Mouse (Mus musculus) lung, embryonic 15.5 days (tissue): ENCODE data around the gene Rbms2. TPM values are rescaled to one million over a fixed set of nuclear protein-coding genes. Genes with fewer than 3 reads are reported as not detected.

Experiments used
- ATAC-seq: fragments of 200-750 bp; cut with Nextera tagmentation; 2 replicates; pipeline ENCODE4 v1.8.0; 2017; ENCODE audit warnings: moderate number of reproducible peaks, borderline replicate concordance; ENCODE audit not compliant: low FRiP score, low TSS enrichment; ENCODE audit errors: extremely low read depth
- H3K27ac ChIP-seq: fragments of 300-500 bp; sonication (generic); 2 replicates; pipeline ENCODE4 v1.5.1; 2015; ENCODE audit warnings: moderate library complexity, mild to moderate bottlenecking, inconsistent platforms
- H3K27me3 ChIP-seq: fragments of 300-500 bp; sonication (generic); 2 replicates; pipeline ENCODE4 v1.6.1; 2015; ENCODE audit warnings: inconsistent platforms
- H3K36me3 ChIP-seq: fragments of 300-500 bp; sonication (generic); 2 replicates; pipeline ENCODE4 v1.6.1; 2015; ENCODE audit warnings: inconsistent platforms
- H3K4me1 ChIP-seq: fragments of 300-500 bp; sonication (generic); 2 replicates; pipeline ENCODE4 v1.6.1; 2015; ENCODE audit warnings: inconsistent platforms
- H3K4me2 ChIP-seq: fragments of 300-500 bp; sonication (generic); 2 replicates; pipeline ENCODE4 v1.6.1; 2015; ENCODE audit warnings: inconsistent platforms, mild to moderate bottlenecking, moderate library complexity
- H3K4me3 ChIP-seq: fragments of 300-500 bp; sonication (generic); 2 replicates; pipeline ENCODE4 v1.5.1; 2015; ENCODE audit warnings: mild to moderate bottlenecking, inconsistent platforms
- H3K9ac ChIP-seq: fragments of 300-500 bp; sonication (generic); 2 replicates; pipeline ENCODE4 v1.6.1; 2015; ENCODE audit warnings: inconsistent platforms
- H3K9me3 ChIP-seq: fragments of 300-500 bp; sonication (generic); 2 replicates; pipeline ENCODE4 v1.6.1; 2016; ENCODE audit warnings: inconsistent platforms
- WGBS: fragments of 180-500 bp; shearing (Covaris S2); methylation state at CpG from one replicate; pipeline ENCODE4 v1.1.7; 2015; 5-methylcytosine and 5-hydroxymethylcytosine counted together
- microRNA counts: library from miRNA; unstranded; fragments of <30 nt; microRNA quantifications from one replicate; lab custom pipeline; 2016
- microRNA-seq: library from miRNA; unstranded; fragments of <30 nt; microRNA quantifications from one replicate; pipeline ENCODE4, GENCODE M21; 2016
- polyA plus RNA-seq: library from polyadenylated mRNA; unstranded; fragments of >200 nt; fragmentation: Nextera tagmentation; extraction: Ambion mirVana; gene quantifications from 2 replicates; pipeline ENCODE4 v1.2.1, GENCODE M21; 2015

Rbms2 gene
- polyA plus RNA-seq, 1 experiment from 2014 or later, result 34.9 TPM

DNA sequence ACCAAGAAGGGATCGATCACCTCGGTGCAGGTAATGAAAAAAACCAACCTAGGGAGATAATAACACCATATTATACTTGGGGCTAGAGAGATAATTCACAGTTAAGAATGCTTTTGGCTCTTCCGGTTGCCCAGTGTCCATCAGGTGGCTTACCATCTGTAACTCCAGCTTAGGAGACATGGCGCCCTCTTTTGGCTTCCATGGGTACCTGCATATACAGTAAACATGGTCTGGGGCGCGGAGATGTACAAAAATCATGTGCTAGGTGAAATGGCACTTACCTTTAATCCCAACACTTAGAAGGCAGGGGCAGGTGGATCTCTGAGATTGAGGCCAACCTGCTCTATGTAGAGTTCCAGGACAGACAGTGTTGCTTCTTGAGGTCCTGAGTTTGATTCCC, 93.7 kb downstream of the Rbms2 start:
- H3K4me2 ChIP-seq, result no peak overlapping the region
- no peak overlapping the region for H3K9ac ChIP-seq
- peaks cover 62% of the 10 kb centered on the region for H3K36me3 ChIP-seq
- 71% methylated on average over 6 of the region's 6 CpGs for WGBS
- no peaks in the 10 kb centered on the region for H3K27me3 ChIP-seq
- no peak overlapping the region for H3K27ac ChIP-seq
- H3K9me3 ChIP-seq, result no peaks in the 10 kb centered on the region
- no peak for ATAC-seq
- peaks cover 33% of the 10 kb centered on the region for H3K4me1 ChIP-seq
- no peak overlapping the region for H3K4me3 ChIP-seq

DNA sequence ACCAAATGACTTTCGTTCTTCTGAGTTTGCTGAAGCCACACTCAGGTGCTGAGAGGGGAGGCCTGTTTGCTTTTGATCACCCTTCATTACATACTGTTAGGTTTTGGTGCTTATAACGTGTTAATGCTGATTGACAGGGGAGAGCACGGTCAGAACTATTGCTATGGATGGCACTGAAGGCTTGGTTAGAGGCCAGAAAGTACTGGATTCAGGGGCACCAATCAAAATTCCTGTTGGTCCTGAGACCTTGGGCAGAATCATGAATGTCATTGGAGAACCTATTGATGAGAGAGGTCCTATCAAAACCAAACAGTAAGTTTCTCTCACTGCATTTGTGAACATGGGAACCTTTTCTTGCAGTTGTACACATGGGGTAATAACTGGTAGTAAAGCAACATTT, 95.9 kb downstream of the Rbms2 start:
- peak overlapping the region; percentile 92 for H3K9ac ChIP-seq
- peak overlapping the region; percentile 73 for H3K4me2 ChIP-seq
- H3K27ac ChIP-seq, result peak overlapping the region; percentile 60; the same call in 1 of the 2 replicates
- peak overlapping the region; percentile 76 for H3K4me3 ChIP-seq
- no peaks in the 10 kb centered on the region for H3K27me3 ChIP-seq
- 0% methylated on average over 3 of the region's 3 CpGs for whole genome bisulfite sequencing
- H3K36me3 ChIP-seq, result peaks cover 45% of the 10 kb centered on the region
- ATAC-seq, result no peak
- peaks cover 24% of the 10 kb centered on the region for H3K4me1 ChIP-seq
- H3K9me3 ChIP-seq, result no peaks in the 10 kb centered on the region

DNA sequence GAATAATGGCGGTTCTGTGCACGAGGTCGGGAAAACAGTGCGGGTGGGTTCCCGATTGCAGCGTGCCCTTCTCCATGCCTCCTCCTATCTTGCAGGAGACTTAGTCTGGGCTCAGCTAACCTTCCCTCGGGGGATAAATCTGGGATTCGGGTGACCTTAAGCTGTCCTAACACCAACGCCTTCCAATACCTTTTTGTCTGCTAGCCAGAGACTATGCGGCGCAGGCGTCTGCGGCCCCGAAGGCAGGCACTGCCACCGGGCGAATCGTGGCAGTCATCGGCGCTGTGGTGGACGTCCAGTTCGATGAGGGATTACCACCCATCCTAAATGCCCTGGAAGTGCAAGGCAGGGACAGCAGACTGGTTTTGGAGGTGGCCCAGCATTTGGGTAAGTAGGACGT, 96.4 kb downstream of the Rbms2 start:
- H3K4me2 ChIP-seq, result peak overlapping the region; percentile 73
- no peaks in the 10 kb centered on the region for H3K27me3 ChIP-seq
- H3K9ac ChIP-seq, result peak overlapping the region; percentile 92
- H3K9me3 ChIP-seq, result no peaks in the 10 kb centered on the region
- H3K36me3 ChIP-seq, result peaks cover 40% of the 10 kb centered on the region
- WGBS, result under 1% methylated on average over 22 of the region's 22 CpGs
- peak overlapping the region; percentile 60 for H3K27ac ChIP-seq
- ATAC-seq, result no peak
- H3K4me3 ChIP-seq, result peak overlapping the region; percentile 76
- H3K4me1 ChIP-seq, result peaks cover 24% of the 10 kb centered on the region

DNA sequence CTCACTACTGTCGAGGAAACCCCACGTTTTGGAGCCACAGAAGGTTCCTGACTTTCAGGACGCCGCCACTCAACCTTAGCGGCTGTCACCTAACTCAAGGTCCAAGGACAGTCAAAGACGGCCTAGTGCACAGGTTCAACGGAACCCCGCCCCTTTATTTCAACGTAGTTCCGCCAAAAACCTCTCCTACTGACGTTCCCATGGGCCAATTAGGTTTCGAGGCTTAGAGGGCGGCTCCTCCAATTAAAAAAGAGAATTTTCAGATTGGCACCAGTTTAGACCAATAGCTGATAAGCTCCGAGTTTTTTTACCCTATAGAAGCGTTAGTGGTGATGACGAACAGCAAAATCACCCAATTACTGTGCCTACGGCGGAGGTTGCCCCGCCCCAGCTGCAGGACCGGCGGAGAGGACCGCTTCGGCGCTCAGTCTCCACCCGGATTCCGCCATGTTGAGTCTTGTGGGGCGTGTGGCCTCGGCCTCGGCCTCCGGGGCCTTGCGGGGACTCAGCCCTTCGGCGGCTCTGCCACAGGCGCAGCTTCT, 97.1 kb downstream of the Rbms2 start, which contains the start of gene Atp5b:
Gene Atp5b, plus strand, starts transcription at position 394 of the 542 bp plus-strand sequence.
- H3K4me1 ChIP-seq, result peaks cover 24% of the 10 kb centered on the region
- 0% methylated on average over 34 of the region's 34 CpGs for WGBS
- H3K27me3 ChIP-seq, result no peaks in the 10 kb centered on the region
- peak within 1 kb of the TSS; percentile 73 for H3K4me2 ChIP-seq
- H3K27ac ChIP-seq, result peak within 1 kb of the TSS; percentile 60
- peak within 1 kb of the TSS; percentile 92 for H3K9ac ChIP-seq
- H3K36me3 ChIP-seq, result peaks cover 33% of the 10 kb centered on the region
- peak within 1 kb of the TSS; percentile 76 for H3K4me3 ChIP-seq
- peak; percentile 99 for ATAC-seq
- H3K9me3 ChIP-seq, result no peaks in the 10 kb centered on the region

DNA sequence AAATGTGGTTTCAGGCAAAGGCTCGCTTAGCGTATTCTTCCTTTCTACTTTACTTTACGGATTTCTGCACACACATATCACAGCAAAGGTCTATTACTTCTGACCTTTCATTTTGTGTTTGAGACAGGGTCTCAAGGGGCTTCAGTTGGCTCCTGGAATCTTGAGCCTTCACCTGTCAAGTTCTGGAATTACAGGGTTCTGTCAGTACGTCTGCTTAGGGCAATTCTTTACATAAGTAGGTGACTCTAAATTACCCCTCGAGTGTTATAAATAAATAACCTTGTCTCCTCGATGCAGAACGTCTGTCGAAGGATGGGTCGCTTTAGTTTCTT, 97.7 kb downstream of the Rbms2 start:
- WGBS, result 7% methylated on average over 9 of the region's 9 CpGs

DNA sequence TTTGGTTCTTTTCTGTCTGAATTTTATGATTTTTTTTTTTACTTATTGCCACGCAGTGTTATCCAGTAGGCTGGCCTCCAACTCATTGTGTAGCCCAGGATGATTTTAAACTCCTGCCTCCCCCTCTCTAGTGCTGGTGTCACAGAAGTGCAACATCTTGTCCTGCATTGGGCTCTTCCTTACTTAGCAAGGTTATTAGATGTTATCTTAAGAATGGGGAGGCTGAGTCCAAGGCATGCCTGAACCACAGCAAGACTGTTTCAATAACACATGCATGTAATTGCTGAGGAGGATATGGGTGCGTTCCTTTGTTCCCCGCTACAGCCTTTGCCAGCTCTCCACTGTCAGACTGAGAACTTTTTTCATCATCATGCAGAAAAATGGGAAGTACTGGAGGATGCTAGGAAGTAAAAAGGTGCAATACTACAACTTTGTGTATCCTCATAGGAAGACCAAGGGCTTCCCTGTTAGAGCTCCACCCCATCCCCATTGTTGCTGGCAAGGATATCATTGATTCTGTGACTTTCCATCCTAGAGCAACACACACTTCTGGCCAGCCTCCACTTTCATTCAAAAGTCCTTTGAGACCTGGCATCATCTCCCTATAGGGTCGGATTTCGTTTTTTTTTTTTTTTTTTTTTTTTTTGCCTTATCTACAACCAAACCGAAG, 98.2 kb downstream of the Rbms2 start:
- peak overlapping the region; percentile 66 for H3K9ac ChIP-seq
- WGBS, result 46% methylated on average over 6 of the region's 6 CpGs
- H3K4me1 ChIP-seq, result peaks cover 24% of the 10 kb centered on the region
- no peaks in the 10 kb centered on the region for H3K27me3 ChIP-seq
- H3K27ac ChIP-seq, result no peak overlapping the region; the same call in 1 of the 2 replicates
- peak overlapping the region; percentile 76 for H3K4me3 ChIP-seq
- peaks cover 33% of the 10 kb centered on the region for H3K36me3 ChIP-seq
- H3K4me2 ChIP-seq, result peak overlapping the region; percentile 66
- no peak for ATAC-seq
- H3K9me3 ChIP-seq, result no peaks in the 10 kb centered on the region

More for the DNA sequence above, 97.7 kb downstream of the Rbms2 start:
- peak overlapping the region; percentile 66 for H3K9ac ChIP-seq
- H3K4me2 ChIP-seq, result peak overlapping the region; percentile 66
- no peaks in the 10 kb centered on the region for H3K9me3 ChIP-seq
- H3K4me1 ChIP-seq, result peaks cover 24% of the 10 kb centered on the region
- H3K4me3 ChIP-seq, result peak overlapping the region; percentile 76
- peaks cover 33% of the 10 kb centered on the region for H3K36me3 ChIP-seq
- no peak for ATAC-seq
- peak overlapping the region; percentile 11; the same call in 1 of the 2 replicates for H3K27ac ChIP-seq
- H3K27me3 ChIP-seq, result no peaks in the 10 kb centered on the region

MicroRNAs within 50 kb of the gene (microRNA counts, 519-probe panel; counts per million panel counts)
- 19.7 counts per million for microRNA mmu-miR-677 (lab: Ali Mortazavi, UCI)

Small RNA genes within 50 kb of the gene (microRNA-seq; reads per million reads assigned to microRNA genes)
- 7.6 reads per million, percentile 26 among the genes with 10 or more reads in this experiment for gene Mir677

Other genes with a start within 250 kb of the Rbms2 start
- not detected in 2 replicates for gene Hsd17b6, start 172.7 kb downstream of the Rbms2 start, polyA plus RNA-seq
- 90.2 and 93.0 TPM in 2 replicates for gene Prim1, start 165.1 kb downstream of the Rbms2 start, polyA plus RNA-seq
- 728 and 741 TPM in 2 replicates for gene Naca, start 144.7 kb downstream of the Rbms2 start, polyA plus RNA-seq
- gene Ptges3, start 121.3 kb downstream of the Rbms2 start, polyA plus RNA-seq, result 550 and 564 TPM in 2 replicates
- gene Atp5b, start 97.0 kb downstream of the Rbms2 start, polyA plus RNA-seq, result 2,263 and 2,267 TPM in 2 replicates
- gene Baz2a, start 88.7 kb downstream of the Rbms2 start, polyA plus RNA-seq, result 10.6 and 11.0 TPM in 2 replicates
- gene Gls2, start 14.2 kb upstream of the Rbms2 start, polyA plus RNA-seq, result 2.1 and 2.2 TPM in 2 replicates
- gene Spryd4, start 31.5 kb upstream of the Rbms2 start, polyA plus RNA-seq, result 27.0 and 27.4 TPM in 2 replicates
- gene Mip, start 45.5 kb upstream of the Rbms2 start, polyA plus RNA-seq, result not detected in 2 replicates
- 61.4 and 63.1 TPM in 2 replicates for gene Timeless, start 51.8 kb upstream of the Rbms2 start, polyA plus RNA-seq
- gene Apon, start 73.8 kb upstream of the Rbms2 start, polyA plus RNA-seq, result 0.19 and 0.37 TPM in 2 replicates
- gene Apof, start 88.4 kb upstream of the Rbms2 start, polyA plus RNA-seq, result 0.15 and 0.67 TPM in 2 replicates
- gene Stat2, start 90.3 kb upstream of the Rbms2 start, polyA plus RNA-seq, result 10.5 and 14.0 TPM in 2 replicates
- 0.15 and 0.17 TPM in 2 replicates for gene Il23a, start 118.5 kb upstream of the Rbms2 start, polyA plus RNA-seq
- 34.1 and 34.5 TPM in 2 replicates for gene Pan2, start 123.0 kb upstream of the Rbms2 start, polyA plus RNA-seq
- gene Cnpy2, start 142.2 kb upstream of the Rbms2 start, polyA plus RNA-seq, result 329 and 346 TPM in 2 replicates
- gene Cs, start 157.4 kb upstream of the Rbms2 start, polyA plus RNA-seq, result 183 and 185 TPM in 2 replicates
- gene Coq10a, start 188.7 kb upstream of the Rbms2 start, polyA plus RNA-seq, result 12.5 and 12.6 TPM in 2 replicates
- gene Ankrd52, start 196.8 kb upstream of the Rbms2 start, polyA plus RNA-seq, result 13.0 and 14.9 TPM in 2 replicates
- 0.31 and 0.99 TPM in 2 replicates for gene Slc39a5, start 220.9 kb upstream of the Rbms2 start, polyA plus RNA-seq
- 72.1 and 75.7 TPM in 2 replicates for gene Nabp2, start 231.2 kb upstream of the Rbms2 start, polyA plus RNA-seq
- 39.8 and 42.1 TPM in 2 replicates for gene Rnf41, start 231.4 kb upstream of the Rbms2 start, polyA plus RNA-seq